Mouse (Mus musculus) neural tube, embryonic 13.5 days (tissue): Measurements from ENCODE around the gene Igsf8. TPM values are rescaled to one million over a fixed set of nuclear protein-coding genes. Genes with fewer than 3 reads are reported as not detected.

Experiments used
- ATAC-seq: fragments of 200-750 bp; cut with Nextera tagmentation; 2 replicates; pipeline ENCODE4 v1.8.0; 2017; ENCODE audit warnings: low read depth, mild to moderate bottlenecking, moderate TSS enrichment, moderate library complexity
- H3K27ac ChIP-seq: fragments of 300-500 bp; sonication (generic); replicated peaks from 2 replicates; pipeline ENCODE4 v1.5.1; 2015; ENCODE audit warnings: moderate library complexity, mild to moderate bottlenecking, inconsistent platforms
- H3K27me3 ChIP-seq: fragments of 300-500 bp; sonication (generic); 2 replicates; pipeline ENCODE4 v1.6.1; 2015; ENCODE audit warnings: mild to moderate bottlenecking, inconsistent platforms
- H3K36me3 ChIP-seq: fragments of 300-500 bp; sonication (generic); 2 replicates; pipeline ENCODE4 v1.6.1; 2015; ENCODE audit warnings: mild to moderate bottlenecking, inconsistent platforms
- H3K4me1 ChIP-seq: fragments of 300-500 bp; sonication (generic); replicated peaks from 2 replicates; pipeline ENCODE4 v1.6.1; 2015; ENCODE audit warnings: inconsistent platforms
- H3K4me2 ChIP-seq: fragments of 300-500 bp; sonication (generic); 2 replicates; pipeline ENCODE4 v1.6.1; 2015; ENCODE audit warnings: inconsistent platforms, mild to moderate bottlenecking, moderate library complexity
- H3K4me3 ChIP-seq: fragments of 300-500 bp; sonication (generic); 2 replicates; pipeline ENCODE4 v1.5.1; 2015; ENCODE audit warnings: mild to moderate bottlenecking, inconsistent platforms
- H3K9ac ChIP-seq: fragments of 300-500 bp; sonication (generic); 2 replicates; pipeline ENCODE4 v1.6.1; 2015; ENCODE audit warnings: moderate library complexity, mild to moderate bottlenecking, inconsistent platforms
- H3K9me3 ChIP-seq: fragments of 300-500 bp; sonication (generic); 2 replicates; pipeline ENCODE4 v1.6.1; 2016; ENCODE audit warnings: inconsistent platforms
- WGBS: fragments of 180-500 bp; shearing (Covaris S2); methylation state at CpG from one replicate; pipeline ENCODE4 v1.1.7; 2015; 5-methylcytosine and 5-hydroxymethylcytosine counted together
- polyA plus RNA-seq: library from polyadenylated mRNA; unstranded; fragments of >200 nt; fragmentation: Nextera tagmentation; extraction: Ambion mirVana; gene quantifications from 2 replicates; pipeline ENCODE4 v1.2.1, GENCODE M21; 2015

Igsf8 gene
- 116 and 126 TPM in 2 replicates for polyA plus RNA-seq

DNA sequence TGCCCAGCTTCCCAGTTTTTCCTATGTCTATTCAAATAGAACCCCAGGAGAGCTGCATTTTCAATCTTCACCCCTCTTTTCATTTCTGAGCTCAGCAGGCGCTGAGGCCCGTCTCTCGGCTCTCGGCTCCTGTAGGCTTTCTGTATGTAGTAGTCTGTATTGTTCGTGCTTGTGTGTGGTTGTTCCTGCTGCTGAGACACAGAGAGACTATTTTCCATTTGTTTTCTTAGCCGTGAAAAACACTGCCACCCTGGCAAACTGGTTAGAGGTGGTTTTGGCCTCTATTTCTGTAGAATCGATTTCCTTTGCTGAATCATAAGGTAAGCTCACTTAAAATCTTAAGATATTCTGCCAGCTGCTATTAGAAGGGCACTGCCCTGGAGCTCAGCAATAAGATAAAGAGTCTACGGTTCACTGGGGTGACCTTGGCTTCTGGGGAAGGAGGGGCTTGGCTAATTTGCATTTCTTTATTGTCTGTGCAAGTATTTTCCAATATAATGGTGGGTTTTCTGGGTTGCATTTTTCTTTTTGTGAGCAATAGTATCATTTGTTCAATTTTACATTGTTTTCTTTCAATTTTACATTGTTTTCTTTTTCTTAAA, at the start of gene Igsf8:
Gene Igsf8, plus strand, starts transcription at position 165 of the 602 bp plus-strand sequence.
- H3K9ac ChIP-seq = no peak within 1 kb of the TSS; the same call in 1 of the 2 replicates
- no peaks in the 10 kb centered on the region for H3K27me3 ChIP-seq
- 0 out of 2 replicates have a peak, but pooled peaks have one; percentile 47 for ATAC-seq
- WGBS = 12% methylated on average over 8 of the region's 8 CpGs
- H3K4me1 ChIP-seq = peaks cover 13% of the 10 kb centered on the region
- no peaks in the 10 kb centered on the region for H3K36me3 ChIP-seq
- H3K4me3 ChIP-seq = no peak within 1 kb of the TSS
- H3K4me2 ChIP-seq = no peak within 1 kb of the TSS
- H3K27ac ChIP-seq = peak within 1 kb of the TSS; percentile 74
- no peaks in the 10 kb centered on the region for H3K9me3 ChIP-seq

DNA sequence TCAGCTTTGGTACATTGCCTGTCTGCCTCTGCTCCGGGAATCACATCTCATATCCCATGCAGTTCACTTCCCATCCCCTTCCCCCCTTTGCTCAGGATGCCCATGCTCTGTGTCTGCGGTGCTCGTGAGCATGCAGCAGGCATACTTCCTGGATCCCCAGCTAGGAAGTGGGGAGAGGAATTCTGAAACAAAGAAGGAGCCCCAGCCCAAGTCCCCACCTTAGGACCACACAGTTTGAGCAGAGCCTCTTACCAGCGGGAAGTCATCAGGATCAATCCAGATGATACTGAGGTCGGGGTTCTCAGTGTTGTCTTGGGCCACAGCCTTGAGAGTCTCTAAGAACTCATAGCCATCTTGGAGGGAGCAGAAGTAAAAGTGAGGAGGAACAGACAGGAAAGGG, 48.7 kb upstream of the Igsf8 start:
- Histone ChIP-seq H3K9me3 (no peaks in the 10 kb centered on the region), H3K4me2 (no peak overlapping the region), H3K4me3 (no peak overlapping the region), H3K27me3 (no peaks in the 10 kb centered on the region), H3K9ac (no peak overlapping the region), H3K27ac (no peak overlapping the region), H3K4me1 (peaks cover 35% of the 10 kb centered on the region), H3K36me3 (peaks cover 5% of the 10 kb centered on the region; the same call in 1 of the 2 replicates)
- ATAC-seq = no peak
- WGBS = 64% methylated on average over 5 of the region's 5 CpGs

DNA sequence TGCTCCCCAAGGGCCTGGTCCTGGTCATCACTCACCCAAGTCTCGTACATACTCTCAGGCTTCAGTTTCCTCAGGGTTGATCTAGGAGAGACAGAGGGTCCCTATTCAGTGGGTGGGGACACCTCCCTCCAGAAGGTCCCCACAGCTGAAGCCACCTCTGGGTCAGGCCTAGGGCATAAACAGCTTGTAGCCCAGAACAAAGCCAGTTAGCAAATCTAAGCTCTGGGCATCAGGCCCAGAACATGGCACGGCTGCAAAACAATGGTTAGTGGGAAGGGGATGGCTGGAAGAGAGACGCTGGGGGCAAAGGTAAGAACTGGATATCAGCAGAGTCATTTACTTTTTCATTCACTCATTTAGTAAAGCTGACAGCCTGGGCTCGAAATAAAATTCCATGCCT, 47.7 kb upstream of the Igsf8 start:
- H3K4me2 ChIP-seq = no peak overlapping the region
- no peak overlapping the region for H3K9ac ChIP-seq
- H3K36me3 ChIP-seq = peaks cover 5% of the 10 kb centered on the region; the same call in 1 of the 2 replicates
- no peaks in the 10 kb centered on the region for H3K9me3 ChIP-seq
- H3K27me3 ChIP-seq = no peaks in the 10 kb centered on the region
- no peak for ATAC-seq
- peaks cover 45% of the 10 kb centered on the region for H3K4me1 ChIP-seq
- 35% methylated on average over 4 of the region's 4 CpGs for WGBS
- H3K4me3 ChIP-seq = no peak overlapping the region
- H3K27ac ChIP-seq = peak overlapping the region; percentile 40

DNA sequence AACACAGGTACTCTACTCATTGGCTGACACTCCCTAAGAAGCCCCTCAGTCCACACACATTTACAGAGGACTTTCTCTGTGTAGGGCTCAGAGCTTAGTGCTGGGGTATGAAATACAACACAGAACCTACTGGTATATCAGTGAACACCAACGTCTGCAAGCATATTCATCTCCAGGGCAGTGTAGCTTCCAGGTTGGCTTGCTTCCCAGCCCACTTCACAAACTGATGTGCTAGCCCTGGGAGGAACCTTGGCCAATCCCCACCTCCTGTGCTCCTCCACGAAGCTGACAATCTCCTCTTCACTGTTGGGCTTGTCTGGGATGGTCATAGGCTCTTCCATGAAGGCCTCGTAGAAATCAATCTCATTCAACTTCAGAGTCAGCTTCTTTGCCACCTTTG, 46.7 kb upstream of the Igsf8 start:
- peaks cover 55% of the 10 kb centered on the region for H3K4me1 ChIP-seq
- H3K9me3 ChIP-seq = no peaks in the 10 kb centered on the region
- H3K4me3 ChIP-seq = no peak overlapping the region
- H3K27me3 ChIP-seq = no peaks in the 10 kb centered on the region
- WGBS = 69% methylated on average over 3 of the region's 3 CpGs
- no peak overlapping the region for H3K9ac ChIP-seq
- peaks cover 5% of the 10 kb centered on the region; the same call in 1 of the 2 replicates for H3K36me3 ChIP-seq
- H3K4me2 ChIP-seq = no peak overlapping the region
- no peak for ATAC-seq
- H3K27ac ChIP-seq = peak overlapping the region; percentile 40; the same call in 1 of the 2 replicates

DNA sequence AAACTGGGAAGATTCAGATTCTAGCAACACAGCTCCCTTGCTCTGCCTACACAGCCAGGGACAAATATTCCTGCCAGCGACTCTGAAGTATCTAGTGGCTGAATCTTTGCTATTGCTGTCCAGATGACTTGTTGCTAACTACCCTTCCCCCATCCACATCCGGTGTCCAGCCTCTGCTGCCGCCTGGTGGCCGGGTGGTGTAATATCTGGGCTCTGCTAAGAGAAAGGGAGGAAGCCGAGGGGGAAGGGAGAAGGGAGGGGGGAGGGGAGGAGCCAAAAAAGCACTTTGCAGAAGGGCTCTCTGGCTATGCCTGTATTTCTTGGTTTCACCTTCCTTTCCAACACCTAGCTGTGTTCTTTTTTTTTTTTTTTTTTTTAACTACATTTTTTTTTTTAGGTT, 44.3 kb upstream of the Igsf8 start:
- ATAC-seq = no peak
- Histone ChIP-seq H3K4me2 (peak overlapping the region; percentile 36), H3K4me1 (peaks cover 79% of the 10 kb centered on the region), H3K9me3 (no peaks in the 10 kb centered on the region), H3K36me3 (no peaks in the 10 kb centered on the region), H3K27ac (0 out of 2 replicates have a peak overlapping the region, but pooled peaks have one; percentile 52), H3K9ac (peak overlapping the region; percentile 47; the same call in 1 of the 2 replicates), H3K27me3 (no peaks in the 10 kb centered on the region), H3K4me3 (no peak overlapping the region)
- WGBS = under 1% methylated on average over 5 of the region's 5 CpGs

DNA sequence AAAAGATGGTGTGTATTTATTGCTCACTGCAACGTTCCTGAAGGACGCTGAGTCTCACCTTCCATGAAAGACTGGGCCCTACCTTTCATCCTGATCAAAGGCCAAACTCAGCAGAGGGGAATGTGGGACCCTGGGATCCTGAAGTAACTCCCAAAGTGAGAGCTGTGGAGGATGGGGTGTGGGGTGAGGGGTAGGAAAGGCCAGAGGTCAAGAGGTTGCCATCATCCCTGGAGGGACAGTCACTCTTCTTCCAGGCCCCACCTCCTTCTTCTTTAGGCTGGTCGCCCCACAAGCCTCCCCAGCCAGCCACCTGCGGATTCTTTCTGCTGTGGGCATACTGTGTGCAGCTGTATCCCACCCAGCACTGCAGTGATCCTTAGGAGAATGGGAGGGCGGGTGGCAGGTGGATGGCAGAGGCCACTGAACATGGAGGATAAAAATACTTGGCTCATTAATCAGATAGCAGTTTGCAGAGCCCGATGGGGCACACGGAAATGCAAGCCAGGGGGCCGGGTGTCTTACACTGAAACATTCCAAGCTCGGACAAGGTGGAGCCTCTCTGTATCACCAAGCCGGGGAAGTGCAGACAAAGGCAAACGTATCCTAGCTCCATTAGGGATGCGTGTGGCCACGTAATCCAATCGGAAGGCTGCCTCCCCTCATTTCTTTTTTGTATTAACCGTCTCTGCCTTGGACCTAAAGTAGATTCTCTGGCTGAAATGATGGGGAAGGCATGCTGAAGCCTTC, 43.1 kb upstream of the Igsf8 start:
- Histone ChIP-seq H3K4me2 (no peak overlapping the region), H3K4me1 (peaks cover 75% of the 10 kb centered on the region), H3K27me3 (no peaks in the 10 kb centered on the region), H3K4me3 (no peak overlapping the region), H3K9me3 (no peaks in the 10 kb centered on the region), H3K36me3 (no peaks in the 10 kb centered on the region), H3K9ac (no peak overlapping the region), H3K27ac (no peak overlapping the region; the same call in 1 of the 2 replicates)
- 49% methylated on average over 15 of the region's 15 CpGs for WGBS
- no peak for ATAC-seq

DNA sequence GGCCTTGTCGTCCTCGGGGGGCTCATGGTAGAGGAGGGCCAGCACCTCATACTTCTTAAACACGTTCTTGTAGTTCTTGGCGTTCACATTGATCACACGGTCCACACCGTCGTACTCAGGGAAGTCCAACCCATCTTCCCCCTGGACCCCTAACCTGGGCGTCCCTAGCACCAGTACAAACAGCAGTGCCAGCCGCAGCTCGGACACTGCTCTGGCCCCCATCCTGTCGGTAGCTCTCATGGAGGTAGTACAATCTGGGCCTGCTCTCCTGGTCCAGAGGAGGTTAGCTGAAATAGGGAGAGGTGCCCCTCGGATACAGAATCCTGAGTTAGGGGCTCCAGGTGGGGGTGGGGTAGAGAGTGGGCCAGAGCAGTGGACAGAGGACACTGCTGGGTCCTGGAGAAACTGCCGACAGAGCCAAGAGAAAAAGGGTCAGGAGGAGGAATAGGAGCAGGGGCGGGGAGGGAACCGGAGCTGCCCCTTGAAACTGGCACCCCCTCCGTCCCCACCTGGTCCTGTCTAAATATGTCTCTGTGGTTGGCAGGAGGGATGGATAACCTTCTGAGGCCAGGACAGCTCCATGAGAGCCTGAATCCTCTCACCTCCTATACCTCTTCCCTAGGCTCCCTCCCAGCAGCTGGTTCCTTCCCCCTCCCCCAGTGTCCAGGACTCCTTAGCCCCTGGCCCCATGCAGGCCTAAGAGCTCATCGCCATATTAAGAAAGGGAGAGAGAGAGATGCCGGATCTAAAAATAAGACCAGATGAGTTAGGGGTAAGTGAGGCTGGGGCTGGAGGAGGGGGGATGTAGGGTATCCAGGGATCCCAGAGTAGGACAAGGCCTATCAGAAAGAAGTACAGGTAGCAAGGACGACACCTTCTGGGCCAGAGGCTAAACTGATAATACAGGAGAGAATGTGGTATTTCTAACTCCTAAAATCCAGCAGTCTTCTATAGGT, 41.7 kb upstream of the Igsf8 start, which contains the start of gene Casq1:
Gene Casq1, minus strand, starts transcription at position 418 of the 956 bp plus-strand sequence.
- H3K9ac ChIP-seq = no peak within 1 kb of the TSS
- H3K36me3 ChIP-seq = no peaks in the 10 kb centered on the region
- no peaks in the 10 kb centered on the region for H3K27me3 ChIP-seq
- no peak within 1 kb of the TSS for H3K4me2 ChIP-seq
- H3K4me1 ChIP-seq = peaks cover 63% of the 10 kb centered on the region
- no peaks in the 10 kb centered on the region for H3K9me3 ChIP-seq
- 84% methylated on average over 19 of the region's 19 CpGs for WGBS
- H3K27ac ChIP-seq = peak within 1 kb of the TSS; percentile 76
- no peak within 1 kb of the TSS for H3K4me3 ChIP-seq
- no peak for ATAC-seq

DNA sequence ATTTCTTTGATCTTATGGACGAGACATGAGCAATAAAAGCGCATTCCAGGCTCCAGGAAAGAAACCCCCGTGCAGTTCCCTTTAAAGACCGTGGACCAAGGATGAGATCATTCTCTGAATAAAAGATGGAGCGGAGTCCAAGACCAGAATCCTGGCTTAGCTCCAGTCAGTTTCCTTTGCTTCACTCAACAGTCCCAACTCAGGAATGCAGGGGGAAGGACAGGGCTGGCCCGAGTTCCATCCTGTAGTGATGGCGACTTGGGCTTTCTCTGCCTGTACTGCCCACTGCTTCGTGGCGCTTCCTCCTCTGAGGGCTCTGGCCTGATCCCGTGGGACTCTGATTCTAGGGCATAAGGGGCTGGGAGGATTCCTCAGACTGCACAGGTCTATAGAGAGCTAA, 41.0 kb upstream of the Igsf8 start:
- peak overlapping the region; percentile 76 for H3K27ac ChIP-seq
- ATAC-seq = peak; percentile 66
- 40% methylated on average over 10 of the region's 10 CpGs for WGBS

DNA sequence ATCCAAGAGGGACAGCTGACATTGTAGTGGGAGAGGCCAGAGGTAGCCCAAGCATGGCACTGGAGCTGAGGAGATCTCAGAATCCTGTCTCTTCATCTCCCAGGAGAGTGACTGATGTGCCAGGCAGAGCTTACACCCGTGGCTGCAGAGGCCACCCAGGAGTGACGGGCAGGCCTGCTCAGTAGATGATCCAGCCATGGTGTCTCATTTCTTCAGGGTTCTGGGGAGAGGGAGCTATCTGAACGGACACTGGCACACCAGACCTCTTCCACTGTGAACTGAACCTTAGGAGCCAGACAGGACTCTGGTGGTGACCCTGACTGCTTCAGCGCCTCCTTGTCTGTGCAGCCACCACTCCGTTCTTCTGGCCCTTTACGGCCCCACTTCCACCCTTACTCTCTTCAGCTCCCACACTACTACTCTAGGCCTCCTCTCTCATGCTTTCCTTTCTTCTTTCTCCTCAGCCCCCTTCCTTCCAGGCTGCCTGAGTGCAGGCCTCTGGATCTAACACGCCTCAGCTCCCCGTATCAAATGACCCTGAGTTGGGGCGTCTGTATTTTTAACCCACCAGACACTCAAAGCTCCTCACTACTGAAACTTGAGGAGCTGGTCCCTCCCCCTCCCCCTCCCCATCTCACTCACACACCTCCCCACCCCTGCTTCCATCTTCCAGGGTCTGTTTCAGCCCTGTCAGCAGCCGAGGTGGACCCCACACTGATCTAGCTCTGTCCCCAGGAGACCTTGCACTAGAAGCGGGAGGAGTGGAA, 40.0 kb upstream of the Igsf8 start:
- H3K4me1 ChIP-seq = peaks cover 56% of the 10 kb centered on the region
- H3K9ac ChIP-seq = no peak overlapping the region; the same call in 1 of the 2 replicates
- WGBS = 42% methylated on average over 11 of the region's 11 CpGs
- H3K27ac ChIP-seq = peak overlapping the region; percentile 42
- H3K4me3 ChIP-seq = no peak overlapping the region
- ATAC-seq = no peak
- H3K27me3 ChIP-seq = no peaks in the 10 kb centered on the region
- no peaks in the 10 kb centered on the region for H3K36me3 ChIP-seq
- no peaks in the 10 kb centered on the region for H3K9me3 ChIP-seq
- no peak overlapping the region for H3K4me2 ChIP-seq

More for the DNA sequence above, 41.0 kb upstream of the Igsf8 start:
- Histone ChIP-seq H3K4me1 (peaks cover 60% of the 10 kb centered on the region), H3K9me3 (no peaks in the 10 kb centered on the region), H3K9ac (no peak overlapping the region), H3K36me3 (no peaks in the 10 kb centered on the region), H3K4me3 (no peak overlapping the region), H3K27me3 (no peaks in the 10 kb centered on the region), H3K4me2 (no peak overlapping the region)

DNA sequence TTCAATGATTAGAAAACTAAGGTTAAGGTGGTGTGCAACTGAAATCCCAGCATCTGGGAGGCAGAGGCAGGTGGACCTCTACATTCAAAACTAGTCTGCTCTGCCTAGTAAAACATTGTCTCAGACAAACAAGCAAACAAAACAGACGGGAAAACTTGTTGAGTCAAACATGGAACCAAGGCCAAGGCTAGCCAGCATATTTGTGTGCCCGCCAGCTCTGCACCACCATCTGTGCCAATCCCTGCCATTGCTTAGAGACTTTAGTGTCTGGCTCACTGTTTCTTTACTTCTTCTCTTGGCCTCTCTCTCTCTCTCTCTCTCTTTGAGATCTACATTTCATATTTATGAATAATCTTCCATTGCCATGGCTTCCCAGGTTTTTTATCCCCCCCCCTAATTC, 33.2 kb upstream of the Igsf8 start:
- WGBS = 92% methylated on average over 2 of the region's 2 CpGs
- no peak for ATAC-seq
- no peaks in the 10 kb centered on the region for H3K9me3 ChIP-seq

DNA sequence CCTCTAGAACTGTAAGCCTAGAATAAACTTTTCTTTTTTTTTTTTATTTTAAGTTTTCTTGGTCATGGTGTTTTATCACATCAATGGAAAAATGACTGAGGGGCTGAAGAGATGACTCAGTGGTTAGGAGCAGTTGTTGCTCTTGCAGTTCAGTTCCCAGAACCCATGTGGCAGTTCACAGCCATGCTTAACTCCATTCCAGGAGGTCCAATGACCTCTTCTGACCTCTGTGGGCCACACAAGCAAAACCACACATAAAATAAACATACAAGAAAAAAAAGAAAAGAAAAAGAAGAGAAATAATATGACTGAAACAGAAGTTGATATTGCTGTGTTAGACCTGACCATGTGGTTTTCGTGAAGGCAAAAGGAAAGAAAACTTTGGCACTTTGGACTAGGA, 32.2 kb upstream of the Igsf8 start:
- Histone ChIP-seq H3K27ac (no peak overlapping the region), H3K4me2 (no peak overlapping the region), H3K4me1 (no peaks in the 10 kb centered on the region), H3K4me3 (no peak overlapping the region), H3K36me3 (no peaks in the 10 kb centered on the region), H3K9ac (no peak overlapping the region), H3K27me3 (no peaks in the 10 kb centered on the region), H3K9me3 (no peaks in the 10 kb centered on the region)
- WGBS = 90% methylated on average over 1 of the region's 1 CpGs
- ATAC-seq = no peak

More for the DNA sequence above, 33.2 kb upstream of the Igsf8 start:
- no peak overlapping the region for H3K4me2 ChIP-seq
- no peaks in the 10 kb centered on the region for H3K36me3 ChIP-seq
- H3K4me1 ChIP-seq = no peaks in the 10 kb centered on the region
- no peak overlapping the region for H3K27ac ChIP-seq
- H3K27me3 ChIP-seq = no peaks in the 10 kb centered on the region
- H3K4me3 ChIP-seq = no peak overlapping the region
- H3K9ac ChIP-seq = no peak overlapping the region
